Mouse (Mus musculus): ENCODE results near the gene Gm3854. TPM values are rescaled to one million over a fixed set of nuclear protein-coding genes. Genes with fewer than 3 reads are reported as not detected.
"Not testable (repeated sequence)": the region's sequence is repeated elsewhere in the genome, so short reads cannot be mapped to it uniquely, and the experiment has no call there.

Gm3854 gene
- polyA plus RNA-seq (2015; fragmentation: Nextera tagmentation; extraction: Ambion mirVana): 2.3 and 2.4 TPM in 2 replicates

- H3K36me3 ChIP-seq: no peaks in the 10 kb centered on the region
- H3K4me2 ChIP-seq: peak within 1 kb of the TSS; percentile 49
- peaks cover 4% of the 10 kb centered on the region; the same call in 1 of the 2 replicates for H3K4me1 ChIP-seq
- H3K4me3 ChIP-seq (replicated peaks): peak within 1 kb of the TSS; percentile 65
- ATAC-seq (replicated peaks; ENCODE audit: low FRiP score): peak; percentile 94
- no peaks in the 10 kb centered on the region for H3K9me3 ChIP-seq (replicated peaks)
- under 1% methylated on average over 26 of the region's 26 CpGs for WGBS
- H3K9ac ChIP-seq: peak within 1 kb of the TSS; percentile 44; the same call in 1 of the 2 replicates
- no peaks in the 10 kb centered on the region for H3K27me3 ChIP-seq
- H3K27ac ChIP-seq: no peak within 1 kb of the TSS
Observed at GRCm38 (mm10) chr7:6343501-6344071, at the start of gene Gm3854. Gene Gm3854, plus strand, starts transcription at chr7:6343759.

- H3K4me1 ChIP-seq; H3K27ac ChIP-seq; ATAC-seq (replicated peaks; ENCODE audit: low FRiP score); H3K4me3 ChIP-seq (replicated peaks); H3K4me2 ChIP-seq; H3K27me3 ChIP-seq; H3K9me3 ChIP-seq (replicated peaks); H3K9ac ChIP-seq: not testable (repeated sequence)
- 82% methylated on average over 11 of the region's 11 CpGs for WGBS
- peaks cover 20% of the 10 kb centered on the region for H3K36me3 ChIP-seq
Observed at GRCm38 (mm10) chr7:6300796-6301195, 42.8 kb upstream of the Gm3854 start.

GRCm38 (mm10) chr7:6330458-6331232 is 12.9 kb upstream of the Gm3854 start:
- peaks cover 13% of the 10 kb centered on the region; the same call in 1 of the 2 replicates for H3K36me3 ChIP-seq
- H3K27me3 ChIP-seq: no peaks in the 10 kb centered on the region
- H3K4me2 ChIP-seq: peak overlapping the region; percentile 69
- H3K27ac ChIP-seq: peak overlapping the region; percentile 88
- H3K9ac ChIP-seq: peak overlapping the region; percentile 67
- WGBS: 17% methylated on average over 23 of the region's 23 CpGs
- H3K9me3 ChIP-seq (replicated peaks): no peaks in the 10 kb centered on the region
- H3K4me3 ChIP-seq (replicated peaks): peak overlapping the region; percentile 66
- H3K4me1 ChIP-seq: peaks cover 12% of the 10 kb centered on the region
- ATAC-seq (replicated peaks; ENCODE audit: low FRiP score): peak; percentile 77

GRCm38 (mm10) chr7:6331233-6331956 is 12.2 kb upstream of the Gm3854 start, which contains the start of gene Zfp583:
Gene Zfp583, minus strand, starts transcription at chr7:6331285.
- H3K4me1 ChIP-seq: peaks cover 12% of the 10 kb centered on the region
- no peaks in the 10 kb centered on the region for H3K9me3 ChIP-seq (replicated peaks)
- peak within 1 kb of the TSS; percentile 66 for H3K4me3 ChIP-seq (replicated peaks)
- peak within 1 kb of the TSS; percentile 88 for H3K27ac ChIP-seq
- H3K4me2 ChIP-seq: peak within 1 kb of the TSS; percentile 69
- no peaks in the 10 kb centered on the region for H3K27me3 ChIP-seq
- H3K9ac ChIP-seq: peak within 1 kb of the TSS; percentile 67
- H3K36me3 ChIP-seq: peaks cover 11% of the 10 kb centered on the region; the same call in 1 of the 2 replicates
- ATAC-seq (replicated peaks; ENCODE audit: low FRiP score): peak; percentile 98
- 5% methylated on average over 31 of the region's 31 CpGs for WGBS

- WGBS: 82% methylated on average over 5 of the region's 5 CpGs
- Histone ChIP-seq H3K4me2 (no peak overlapping the region), H3K4me1 (peaks cover 4% of the 10 kb centered on the region; the same call in 1 of the 2 replicates), H3K36me3 (no peaks in the 10 kb centered on the region), H3K27me3 (no peaks in the 10 kb centered on the region), H3K27ac (no peak overlapping the region), H3K9ac (no peak overlapping the region), H3K9me3 (replicated peaks) (no peaks in the 10 kb centered on the region), H3K4me3 (replicated peaks) (no peak overlapping the region)
- ATAC-seq (replicated peaks; ENCODE audit: low FRiP score): no peak
Observed at GRCm38 (mm10) chr7:6339865-6340264, 3.7 kb upstream of the Gm3854 start.

- Histone ChIP-seq H3K27me3 (no peaks in the 10 kb centered on the region), H3K36me3 (no peaks in the 10 kb centered on the region), H3K9me3 (replicated peaks) (no peaks in the 10 kb centered on the region), H3K4me2 (peak overlapping the region; percentile 49), H3K9ac (0 out of 2 replicates have a peak overlapping the region, but pooled peaks have one; percentile 44), H3K27ac (no peak overlapping the region), H3K4me1 (peaks cover 4% of the 10 kb centered on the region; the same call in 1 of the 2 replicates), H3K4me3 (replicated peaks) (peak overlapping the region; percentile 65)
- peak; percentile 35 for ATAC-seq (replicated peaks; ENCODE audit: low FRiP score)
- WGBS: 35% methylated on average over 10 of the region's 10 CpGs
Observed at GRCm38 (mm10) chr7:6344124-6344523, 565 bp downstream of the Gm3854 start.

GRCm38 (mm10) chr7:6358121-6358520 is 14.6 kb downstream of the Gm3854 start:
- no peak overlapping the region for H3K4me2 ChIP-seq
- no peak overlapping the region for H3K27ac ChIP-seq
- no peak overlapping the region for H3K4me3 ChIP-seq (replicated peaks)
- H3K9ac ChIP-seq: no peak overlapping the region
- peaks cover 15% of the 10 kb centered on the region for H3K36me3 ChIP-seq
- no peaks in the 10 kb centered on the region for H3K9me3 ChIP-seq (replicated peaks)
- H3K4me1 ChIP-seq: 0 out of 2 replicates have a peak, but pooled peaks cover 4% of the 10 kb centered on the region
- no peak for ATAC-seq (replicated peaks; ENCODE audit: low FRiP score)
- 71% methylated on average over 2 of the region's 2 CpGs for WGBS
- H3K27me3 ChIP-seq: no peaks in the 10 kb centered on the region

- Histone ChIP-seq H3K9ac (no peak overlapping the region), H3K27me3 (no peaks in the 10 kb centered on the region), H3K36me3 (peaks cover 9% of the 10 kb centered on the region), H3K9me3 (replicated peaks) (no peaks in the 10 kb centered on the region), H3K27ac (no peak overlapping the region), H3K4me3 (replicated peaks) (no peak overlapping the region), H3K4me1 (peaks cover 10% of the 10 kb centered on the region), H3K4me2 (no peak overlapping the region)
- WGBS: 57% methylated on average over 10 of the region's 10 CpGs
- no peak for ATAC-seq (replicated peaks; ENCODE audit: low FRiP score)
Observed at GRCm38 (mm10) chr7:6358937-6359590, 15.5 kb downstream of the Gm3854 start.

- H3K4me2 ChIP-seq: no peak overlapping the region
- H3K36me3 ChIP-seq: no peaks in the 10 kb centered on the region
- H3K27me3 ChIP-seq: no peaks in the 10 kb centered on the region
- no peak overlapping the region for H3K4me3 ChIP-seq (replicated peaks)
- H3K27ac ChIP-seq: no peak overlapping the region
- ATAC-seq (replicated peaks; ENCODE audit: low FRiP score): no peak
- H3K9me3 ChIP-seq (replicated peaks): no peaks in the 10 kb centered on the region
- H3K9ac ChIP-seq: no peak overlapping the region
- WGBS: 12% methylated on average over 9 of the region's 9 CpGs
- H3K4me1 ChIP-seq: peaks cover 10% of the 10 kb centered on the region
Observed at GRCm38 (mm10) chr7:6360477-6361060, 17.0 kb downstream of the Gm3854 start.

GRCm38 (mm10) chr7:6361756-6362155 is 18.2 kb downstream of the Gm3854 start:
- Histone ChIP-seq H3K9me3 (replicated peaks) (no peaks in the 10 kb centered on the region), H3K4me2 (peak overlapping the region; percentile 74), H3K9ac (peak overlapping the region; percentile 49; the same call in 1 of the 2 replicates), H3K4me3 (replicated peaks) (peak overlapping the region; percentile 59), H3K4me1 (peaks cover 10% of the 10 kb centered on the region), H3K27ac (peak overlapping the region; percentile 88), H3K36me3 (no peaks in the 10 kb centered on the region), H3K27me3 (no peaks in the 10 kb centered on the region)
- WGBS: 25% methylated on average over 7 of the region's 7 CpGs
- no peak for ATAC-seq (replicated peaks; ENCODE audit: low FRiP score)
